Mouse (Mus musculus) hindbrain, embryonic 15.5 days (tissue): ENCODE measurements around the gene Zbtb8os. TPM values are rescaled to one million over a fixed set of nuclear protein-coding genes. Genes with fewer than 3 reads are reported as not detected.

Source experiments
- ATAC-seq: fragments of 200-750 bp; cut with Nextera tagmentation; 2 replicates; pipeline ENCODE4 v1.8.0; 2017; ENCODE audit warnings: low read depth, moderate number of reproducible peaks, moderate TSS enrichment; ENCODE audit not compliant: low FRiP score
- H3K27ac ChIP-seq: fragments of 300-500 bp; sonication (generic); replicated peaks from 2 replicates; pipeline ENCODE4 v1.5.1; 2015; ENCODE audit warnings: mild to moderate bottlenecking, inconsistent platforms
- H3K27me3 ChIP-seq: fragments of 300-500 bp; sonication (generic); 2 replicates; pipeline ENCODE4 v1.6.1; 2015; ENCODE audit warnings: control low read depth, inconsistent platforms
- H3K36me3 ChIP-seq: fragments of 300-500 bp; sonication (generic); 2 replicates; pipeline ENCODE4 v1.6.1; 2015; ENCODE audit warnings: control low read depth, inconsistent platforms
- H3K4me1 ChIP-seq: fragments of 300-500 bp; sonication (generic); replicated peaks from 2 replicates; pipeline ENCODE4 v1.6.1; 2015; ENCODE audit warnings: control low read depth, inconsistent platforms
- H3K4me2 ChIP-seq: fragments of 300-500 bp; sonication (generic); 2 replicates; pipeline ENCODE4 v1.6.1; 2015; ENCODE audit warnings: moderate library complexity, mild to moderate bottlenecking, inconsistent platforms
- H3K4me3 ChIP-seq: fragments of 300-500 bp; sonication (generic); 2 replicates; pipeline ENCODE4 v1.5.1; 2015; ENCODE audit warnings: mild to moderate bottlenecking, inconsistent platforms
- H3K9ac ChIP-seq: fragments of 300-500 bp; sonication (generic); 2 replicates; pipeline ENCODE4 v1.6.1; 2015; ENCODE audit warnings: inconsistent platforms
- H3K9me3 ChIP-seq: fragments of 300-500 bp; sonication (generic); 2 replicates; pipeline ENCODE4 v1.6.1; 2016; ENCODE audit warnings: control low read depth, inconsistent platforms
- WGBS: fragments of 180-500 bp; shearing (Covaris S2); methylation state at CpG from one replicate; pipeline ENCODE4 v1.1.7; 2015; 5-methylcytosine and 5-hydroxymethylcytosine counted together
- polyA plus RNA-seq: library from polyadenylated mRNA; unstranded; fragments of >200 nt; fragmentation: Nextera tagmentation; extraction: Ambion mirVana; gene quantifications from 2 replicates; pipeline ENCODE4 v1.2.1, GENCODE M21; 2015

The Zbtb8os gene
- polyA plus RNA-seq, 1 experiment from 2014 or later: 18.1 TPM

GRCm38 (mm10) chr4:129299121-129299520, 36.4 kb upstream of the Zbtb8os start:
- Histone ChIP-seq H3K9ac (no peak overlapping the region), H3K36me3 (no peaks in the 10 kb centered on the region), H3K4me3 (no peak overlapping the region), H3K9me3 (no peaks in the 10 kb centered on the region), H3K27me3 (no peaks in the 10 kb centered on the region), H3K4me1 (no peaks in the 10 kb centered on the region), H3K4me2 (no peak overlapping the region), H3K27ac (no peak overlapping the region)
- 54% methylated on average over 10 of the region's 10 CpGs for WGBS
- ATAC-seq: no peak

DNA sequence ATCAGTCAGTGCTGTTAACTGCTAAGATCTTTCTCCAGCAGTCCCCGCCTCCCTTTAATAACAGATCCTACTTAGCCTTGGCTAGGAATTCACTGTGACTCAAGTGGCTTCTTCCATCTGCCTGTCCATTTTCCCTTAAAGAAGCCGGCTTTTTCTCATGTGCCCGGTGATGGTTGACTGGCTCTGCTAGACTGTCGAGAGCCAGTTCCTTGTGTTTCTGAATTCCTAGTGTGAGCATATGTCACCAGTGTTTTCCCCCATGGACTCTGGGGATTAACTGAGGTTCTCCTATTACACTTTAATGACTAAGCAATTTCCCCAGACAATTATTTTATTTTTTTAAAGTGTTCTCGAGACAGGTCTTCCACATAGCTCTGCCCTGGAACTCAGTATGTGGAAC, 32.1 kb upstream of the Zbtb8os start:
- ATAC-seq: 0 out of 2 replicates have a peak, but pooled peaks have one; percentile 8
- Histone ChIP-seq H3K4me1 (no peaks in the 10 kb centered on the region), H3K36me3 (peaks cover 26% of the 10 kb centered on the region), H3K9me3 (no peaks in the 10 kb centered on the region), H3K4me3 (no peak overlapping the region), H3K27me3 (no peaks in the 10 kb centered on the region), H3K9ac (no peak overlapping the region), H3K27ac (no peak overlapping the region), H3K4me2 (no peak overlapping the region)
- 62% methylated on average over 5 of the region's 5 CpGs for WGBS

DNA sequence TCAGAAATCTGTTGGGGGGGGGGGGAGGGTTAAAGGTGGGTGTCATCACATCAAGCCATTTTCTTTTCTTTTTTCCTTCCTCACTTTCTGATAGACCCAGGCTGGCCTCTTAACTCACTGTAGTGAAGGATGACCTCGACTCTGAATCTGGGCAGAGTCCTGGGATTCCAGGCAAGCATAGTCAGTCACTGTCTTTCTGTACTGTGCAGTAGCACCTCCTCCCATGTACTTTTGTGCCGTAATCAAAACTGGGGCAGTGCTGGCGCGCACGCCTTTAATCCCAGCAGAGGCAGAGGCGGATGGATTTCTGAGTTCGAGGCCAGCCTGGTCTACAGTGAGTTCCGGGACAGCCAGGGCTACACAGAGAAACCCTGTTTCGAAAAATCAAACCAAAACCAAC, 31.7 kb upstream of the Zbtb8os start:
- no peak overlapping the region for H3K9ac ChIP-seq
- no peak for ATAC-seq
- peaks cover 30% of the 10 kb centered on the region for H3K36me3 ChIP-seq
- H3K27ac ChIP-seq: no peak overlapping the region
- no peaks in the 10 kb centered on the region for H3K4me1 ChIP-seq
- no peaks in the 10 kb centered on the region for H3K9me3 ChIP-seq
- 84% methylated on average over 9 of the region's 9 CpGs for WGBS
- H3K4me2 ChIP-seq: no peak overlapping the region
- H3K27me3 ChIP-seq: no peaks in the 10 kb centered on the region
- no peak overlapping the region for H3K4me3 ChIP-seq

DNA sequence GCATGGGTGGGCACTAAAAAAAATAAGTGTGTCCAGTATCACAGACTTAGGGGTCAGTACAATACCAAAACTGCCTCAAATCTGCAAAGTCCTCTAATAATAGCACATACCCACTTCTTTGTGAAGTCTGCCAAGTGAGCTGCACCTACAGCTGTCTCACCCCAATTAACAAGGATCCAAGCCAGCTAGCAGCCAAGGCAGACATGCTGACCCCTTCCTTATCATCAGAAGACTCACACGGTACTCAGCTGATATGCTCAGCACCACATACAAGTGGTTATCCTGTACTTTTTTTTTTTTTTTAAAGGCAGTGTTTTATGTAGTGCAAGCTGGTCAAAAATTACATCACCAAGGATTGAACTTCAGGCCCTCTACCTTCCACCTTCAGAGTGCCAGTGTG, 31.2 kb upstream of the Zbtb8os start:
- Histone ChIP-seq H3K9ac (no peak overlapping the region), H3K27me3 (no peaks in the 10 kb centered on the region), H3K9me3 (no peaks in the 10 kb centered on the region), H3K4me2 (no peak overlapping the region), H3K36me3 (peaks cover 35% of the 10 kb centered on the region), H3K4me3 (no peak overlapping the region), H3K4me1 (no peaks in the 10 kb centered on the region), H3K27ac (no peak overlapping the region)
- WGBS: 72% methylated on average over 1 of the region's 1 CpGs
- ATAC-seq: no peak

GRCm38 (mm10) chr4:129307936-129308335, 27.6 kb upstream of the Zbtb8os start:
- no peak overlapping the region for H3K9ac ChIP-seq
- no peak overlapping the region for H3K27ac ChIP-seq
- no peaks in the 10 kb centered on the region for H3K4me1 ChIP-seq
- no peak for ATAC-seq
- no peak overlapping the region for H3K4me2 ChIP-seq
- no peaks in the 10 kb centered on the region for H3K9me3 ChIP-seq
- 94% methylated on average over 1 of the region's 1 CpGs for WGBS
- H3K36me3 ChIP-seq: peaks cover 62% of the 10 kb centered on the region
- H3K27me3 ChIP-seq: no peaks in the 10 kb centered on the region
- no peak overlapping the region for H3K4me3 ChIP-seq

DNA sequence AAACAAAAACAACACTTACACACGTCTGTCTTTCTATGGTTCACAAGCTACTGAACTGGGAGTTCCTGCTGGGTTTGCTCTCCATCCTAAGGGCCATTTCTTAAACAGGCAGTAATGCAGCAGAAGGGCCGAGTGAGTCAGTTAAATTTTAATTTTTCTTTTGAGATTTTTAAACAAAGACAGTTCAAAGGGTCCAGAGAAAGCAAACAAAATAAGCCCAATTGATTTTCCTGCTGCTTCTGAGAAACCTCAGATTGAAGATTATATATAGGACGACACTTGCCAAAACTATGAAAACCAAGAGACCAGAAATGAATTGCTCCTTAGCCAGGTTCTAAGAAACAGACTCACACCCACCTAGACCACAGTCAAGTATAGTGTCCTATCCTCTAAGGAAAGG, 21.6 kb upstream of the Zbtb8os start:
- 83% methylated on average over 3 of the region's 3 CpGs for WGBS
- Histone ChIP-seq H3K36me3 (peaks cover 82% of the 10 kb centered on the region), H3K9ac (no peak overlapping the region), H3K4me2 (no peak overlapping the region), H3K27me3 (no peaks in the 10 kb centered on the region), H3K4me1 (no peaks in the 10 kb centered on the region), H3K4me3 (no peak overlapping the region), H3K27ac (no peak overlapping the region), H3K9me3 (no peaks in the 10 kb centered on the region)
- ATAC-seq: no peak

DNA sequence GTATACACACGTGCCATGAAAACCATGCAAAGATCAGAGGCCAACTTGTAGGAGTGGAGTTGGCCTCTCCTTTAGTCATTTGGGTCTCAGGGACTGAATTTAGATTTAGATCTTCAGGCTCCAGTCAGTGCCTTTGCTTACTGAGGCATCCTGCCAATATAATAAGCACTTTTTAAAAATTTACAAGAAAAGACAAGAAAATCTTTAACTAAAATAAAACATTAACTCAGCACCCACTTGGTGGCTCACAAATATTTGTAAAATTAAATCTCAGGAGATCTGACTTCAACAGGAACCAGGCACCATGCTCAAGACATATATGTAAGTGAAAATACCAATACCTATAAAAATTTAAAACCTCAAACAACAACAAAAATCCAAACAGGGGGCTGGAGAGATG, 14.6 kb upstream of the Zbtb8os start:
- WGBS: 92% methylated on average over 1 of the region's 1 CpGs
- Histone ChIP-seq H3K9me3 (no peaks in the 10 kb centered on the region), H3K9ac (no peak overlapping the region), H3K4me2 (no peak overlapping the region), H3K36me3 (peaks cover 63% of the 10 kb centered on the region), H3K27ac (no peak overlapping the region), H3K4me3 (no peak overlapping the region), H3K4me1 (no peaks in the 10 kb centered on the region), H3K27me3 (no peaks in the 10 kb centered on the region)
- ATAC-seq: no peak

DNA sequence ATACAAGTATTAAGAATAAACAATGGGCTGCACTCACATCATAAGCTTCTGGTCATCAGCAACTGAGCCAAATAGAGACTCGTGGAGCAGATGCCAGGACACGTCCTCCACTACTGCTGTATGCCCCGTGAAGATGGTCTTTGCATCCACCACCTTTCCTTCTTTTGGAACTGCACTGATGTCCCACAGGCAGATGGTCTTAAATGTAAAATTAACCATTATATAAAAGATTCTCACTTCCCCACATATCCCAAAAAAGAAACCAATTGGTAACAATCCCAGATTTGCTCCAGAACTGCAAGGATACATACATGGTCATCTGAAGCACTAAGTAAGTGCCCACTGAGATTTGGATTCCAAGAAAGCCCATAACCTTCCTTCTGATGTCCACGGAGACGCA, 13.5 kb upstream of the Zbtb8os start:
- peaks cover 62% of the 10 kb centered on the region for H3K36me3 ChIP-seq
- H3K4me1 ChIP-seq: no peaks in the 10 kb centered on the region
- WGBS: 96% methylated on average over 5 of the region's 5 CpGs
- H3K9me3 ChIP-seq: no peaks in the 10 kb centered on the region
- H3K4me3 ChIP-seq: no peak overlapping the region
- no peak overlapping the region for H3K9ac ChIP-seq
- no peaks in the 10 kb centered on the region for H3K27me3 ChIP-seq
- H3K27ac ChIP-seq: no peak overlapping the region
- H3K4me2 ChIP-seq: no peak overlapping the region
- no peak for ATAC-seq

- Histone ChIP-seq H3K4me2 (no peak overlapping the region), H3K4me1 (no peaks in the 10 kb centered on the region), H3K27me3 (no peaks in the 10 kb centered on the region), H3K4me3 (no peak overlapping the region), H3K9me3 (no peaks in the 10 kb centered on the region), H3K9ac (no peak overlapping the region), H3K36me3 (peaks cover 62% of the 10 kb centered on the region), H3K27ac (no peak overlapping the region)
- WGBS: 94% methylated on average over 1 of the region's 1 CpGs
- ATAC-seq: no peak
Observed at GRCm38 (mm10) chr4:129323491-129323890, 12.0 kb upstream of the Zbtb8os start.

DNA sequence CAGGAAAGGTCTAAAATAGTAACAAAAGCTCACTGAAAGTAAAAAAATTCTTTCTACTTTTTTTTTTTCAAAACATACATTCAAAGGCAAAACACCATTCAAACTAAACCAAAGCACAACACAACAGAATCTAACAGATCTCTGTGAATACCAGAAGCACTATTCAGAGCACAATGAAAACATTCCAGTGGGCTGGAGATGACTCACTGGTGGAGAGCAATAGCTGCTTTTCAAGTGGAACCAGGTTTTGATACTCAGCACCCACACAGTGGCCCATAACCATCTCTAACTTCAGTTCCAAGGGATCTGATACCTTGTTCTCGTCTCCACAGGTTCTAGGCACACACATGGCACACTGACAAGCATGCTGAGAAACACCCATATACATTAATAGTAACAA, 10.7 kb upstream of the Zbtb8os start:
- Histone ChIP-seq H3K36me3 (peaks cover 54% of the 10 kb centered on the region), H3K9ac (no peak overlapping the region), H3K27me3 (no peaks in the 10 kb centered on the region), H3K9me3 (no peaks in the 10 kb centered on the region), H3K4me3 (no peak overlapping the region), H3K4me2 (no peak overlapping the region), H3K27ac (no peak overlapping the region), H3K4me1 (no peaks in the 10 kb centered on the region)
- 85% methylated on average over 1 of the region's 1 CpGs for WGBS
- no peak for ATAC-seq

- WGBS: 87% methylated on average over 1 of the region's 1 CpGs
- peaks cover 4% of the 10 kb centered on the region for H3K4me1 ChIP-seq
- H3K4me3 ChIP-seq: no peak overlapping the region
- H3K27ac ChIP-seq: no peak overlapping the region
- H3K9me3 ChIP-seq: no peaks in the 10 kb centered on the region
- no peaks in the 10 kb centered on the region for H3K27me3 ChIP-seq
- H3K36me3 ChIP-seq: peaks cover 43% of the 10 kb centered on the region
- ATAC-seq: no peak
- H3K9ac ChIP-seq: no peak overlapping the region
- H3K4me2 ChIP-seq: no peak overlapping the region
Observed at GRCm38 (mm10) chr4:129326191-129326590, 9.3 kb upstream of the Zbtb8os start.

- ATAC-seq: no peak
- Histone ChIP-seq H3K4me3 (0 out of 2 replicates have a peak overlapping the region, but pooled peaks have one; percentile 100), H3K4me1 (peaks cover 48% of the 10 kb centered on the region), H3K27me3 (no peaks in the 10 kb centered on the region), H3K9ac (peak overlapping the region; percentile 19; the same call in 1 of the 2 replicates), H3K27ac (no peak overlapping the region), H3K9me3 (no peaks in the 10 kb centered on the region), H3K4me2 (peak overlapping the region; percentile 73), H3K36me3 (peaks cover 17% of the 10 kb centered on the region)
- 41% methylated on average over 1 of the region's 1 CpGs for WGBS
Observed at GRCm38 (mm10) chr4:129332846-129333245, 2.6 kb upstream of the Zbtb8os start.

GRCm38 (mm10) chr4:129334677-129335215, 749 bp upstream of the Zbtb8os start:
- Histone ChIP-seq H3K4me3 (peak overlapping the region; percentile 100), H3K9ac (peak overlapping the region; percentile 98), H3K4me1 (peaks cover 48% of the 10 kb centered on the region), H3K4me2 (peak overlapping the region; percentile 73), H3K9me3 (no peaks in the 10 kb centered on the region), H3K36me3 (peaks cover 10% of the 10 kb centered on the region; the same call in 1 of the 2 replicates), H3K27ac (peak overlapping the region; percentile 99), H3K27me3 (no peaks in the 10 kb centered on the region)
- no peak for ATAC-seq
- under 1% methylated on average over 62 of the region's 62 CpGs for WGBS
